Mouse (Mus musculus): ENCODE measurements at regions not wholly inside any gene's neighbourhood (a gene's known extent, or its start where the extent isn't known, plus 50 kb on each side); places are given as distances from the start of the nearest gene placed in this dataset.

GRCm38 (mm10) chr4:134990651-134991050 lies 60.0 kb downstream of the Syf2 start:
- POLR2A ChIA-PET = interaction anchor here in 2 of 4 experiments (1.0 to 2.0 kb wide), 4 partner anchors 9 to 67 kb away, joined by 3 to 7 read pairs (median 4); partner anchors contain the start of gene Rsrp1 (in 2 of the 2)
- CTCF ChIA-PET = interaction anchor here in 2 of 4 experiments (0.8 to 2.9 kb wide), 5 partner anchors 8 to 215 kb away, joined by 3 to 10 read pairs (median 3); no protein-coding TSS in a partner anchor

GRCm38 (mm10) chr4:134993526-134994122 lies 62.9 kb downstream of the Syf2 start:
- ChIA-PET CTCF (interaction anchor here in 2 of 4 experiments (0.6 to 2.8 kb wide), 5 partner anchors 9 to 309 kb away, joined by 3 to 16 read pairs (median 5); no protein-coding TSS in a partner anchor), POLR2A (interaction anchor here in 3 of 4 experiments (0.6 to 2.6 kb wide), 6 partner anchors 8 to 359 kb away, joined by 3 to 10 read pairs (median 6); partner anchors contain the start of genes Clic4 (in 1 of the 3) and Srrm1 (in 1 of the 3))

- ChIA-PET CTCF (interaction anchor here in 3 of 4 experiments (0.6 to 2.8 kb wide), 8 partner anchors 9 to 309 kb away, joined by 3 to 16 read pairs (median 4); no protein-coding TSS in a partner anchor), POLR2A (interaction anchor here in 3 of 4 experiments (0.6 to 2.6 kb wide), 7 partner anchors 9 to 359 kb away, joined by 3 to 10 read pairs (median 5); partner anchors contain the start of genes Clic4 (in 1 of the 3), Rsrp1 (in 1 of the 3) and Srrm1 (in 1 of the 3))
Observed at GRCm38 (mm10) chr4:134994205-134994604, 63.5 kb downstream of the Syf2 start.

- CTCF ChIA-PET = interaction anchor here (0.6 to 2.8 kb wide), 11 partner anchors 10 to 602 kb away, joined by 3 to 16 read pairs (median 5); no protein-coding TSS in a partner anchor
- POLR2A ChIA-PET = interaction anchor here in 2 of 4 experiments (0.7 to 2.6 kb wide), 8 partner anchors 9 to 278 kb away, joined by 3 to 10 read pairs (median 4); partner anchors contain the start of genes Clic4 (in 1 of the 2) and Rsrp1 (in 1 of the 2)
Observed at GRCm38 (mm10) chr4:134994648-134995047, 64.0 kb downstream of the Syf2 start.

- POLR2A ChIA-PET = interaction anchor here in 2 of 4 experiments (0.7 to 2.6 kb wide), 8 partner anchors 9 to 278 kb away, joined by 3 to 10 read pairs (median 4); partner anchors contain the start of genes Clic4 (in 1 of the 2) and Rsrp1 (in 1 of the 2)
- CTCF ChIA-PET = interaction anchor here (0.6 to 2.8 kb wide), 10 partner anchors 10 to 602 kb away, joined by 3 to 16 read pairs (median 6); no protein-coding TSS in a partner anchor
Observed at GRCm38 (mm10) chr4:134995052-134995451, 64.4 kb downstream of the Syf2 start.

- ChIA-PET CTCF (interaction anchor here in 1 of 4 experiments (0.6 kb wide), 1 partner anchor 124 kb away, joined by 3 read pairs; no protein-coding TSS in a partner anchor), POLR2A (interaction anchor here in 2 of 4 experiments (0.5 to 2.6 kb wide), 2 partner anchors 13 to 171 kb away, joined by 4 to 10 read pairs; no protein-coding TSS in a partner anchor)
Observed at GRCm38 (mm10) chr4:134996121-134996520, 65.4 kb downstream of the Syf2 start.

- POLR2A ChIA-PET = interaction anchor here (0.6 to 1.4 kb wide), 6 partner anchors 12 to 383 kb away, joined by 3 to 5 read pairs (median 3); no protein-coding TSS in a partner anchor
Observed at GRCm38 (mm10) chr4:134997461-134998434, 67.0 kb downstream of the Syf2 start.

GRCm38 (mm10) chr4:134998928-134999658 lies 68.4 kb downstream of the Syf2 start:
- CTCF ChIA-PET = interaction anchor here in 3 of 4 experiments (0.6 to 2.9 kb wide), 13 partner anchors 13 to 710 kb away, joined by 3 to 13 read pairs (median 4); no protein-coding TSS in a partner anchor
- POLR2A ChIA-PET = interaction anchor here in 3 of 4 experiments (0.6 to 1.5 kb wide), 7 partner anchors 9 to 899 kb away, joined by 3 to 7 read pairs (median 4); no protein-coding TSS in a partner anchor

More at GRCm38 (mm10) chr4:134997461-134998434, 67.0 kb downstream of the Syf2 start:
- CTCF ChIA-PET = interaction anchor here in 3 of 4 experiments (0.5 to 1.4 kb wide), 9 partner anchors 12 to 712 kb away, joined by 3 to 18 read pairs (median 5); no protein-coding TSS in a partner anchor

- ChIA-PET CTCF (interaction anchor here (0.5 to 3.7 kb wide), 13 partner anchors 9 to 96 kb away, joined by 3 to 18 read pairs (median 4); no protein-coding TSS in a partner anchor), POLR2A (interaction anchor here in 2 of 4 experiments (1.0 to 1.7 kb wide), 5 partner anchors 11 to 324 kb away, joined by 3 to 4 read pairs (median 3); no protein-coding TSS in a partner anchor)
Observed at GRCm38 (mm10) chr4:135002091-135002925, 71.6 kb downstream of the Syf2 start.

- ChIA-PET POLR2A (interaction anchor here in 1 of 4 experiments (1.4 to 1.5 kb wide), 2 partner anchors 12 to 26 kb away, joined by 3 read pairs; no protein-coding TSS in a partner anchor), CTCF (interaction anchor here (0.6 to 5.3 kb wide), 13 partner anchors 9 to 155 kb away, joined by 3 to 25 read pairs (median 3); no protein-coding TSS in a partner anchor)
Observed at GRCm38 (mm10) chr4:135011365-135011764, 80.7 kb downstream of the Syf2 start.

- POLR2A ChIA-PET = interaction anchor here in 2 of 4 experiments (1.3 to 2.0 kb wide), 2 partner anchors 11 to 13 kb away, joined by 3 to 4 read pairs; no protein-coding TSS in a partner anchor
- CTCF ChIA-PET = interaction anchor here (0.5 to 5.3 kb wide), 78 partner anchors 10 to 763 kb away, joined by 3 to 25 read pairs (median 5); partner anchors contain the start of gene Srrm1 (in 1 of the 4)
Observed at GRCm38 (mm10) chr4:135012945-135013344, 82.2 kb downstream of the Syf2 start.

GRCm38 (mm10) chr4:135013932-135014331 lies 83.2 kb downstream of the Syf2 start:
- POLR2A ChIA-PET = interaction anchor here in 2 of 4 experiments (0.9 to 2.0 kb wide), 6 partner anchors 12 to 218 kb away, joined by 3 to 4 read pairs (median 3); no protein-coding TSS in a partner anchor

GRCm38 (mm10) chr4:135018018-135018417 lies 87.3 kb downstream of the Syf2 start:
- CTCF ChIA-PET = interaction anchor here (0.6 to 4.2 kb wide), 13 partner anchors 9 to 140 kb away, joined by 3 to 19 read pairs (median 4); no protein-coding TSS in a partner anchor
- POLR2A ChIA-PET = interaction anchor here in 2 of 4 experiments (0.9 to 1.3 kb wide), 2 partner anchors 37 to 95 kb away, joined by 3 read pairs; partner anchors contain the start of gene Rsrp1 (in 1 of the 2)

More at GRCm38 (mm10) chr4:135013932-135014331, 83.2 kb downstream of the Syf2 start:
- CTCF ChIA-PET = interaction anchor here (0.6 to 5.3 kb wide), 87 partner anchors 9 to 863 kb away, joined by 3 to 25 read pairs (median 5); partner anchors contain the start of genes Runx3 (in 1 of the 4) and Srrm1 (in 1 of the 4)

- ChIA-PET CTCF (interaction anchor here (0.6 to 4.2 kb wide), 20 partner anchors 9 to 299 kb away, joined by 3 to 19 read pairs (median 4); no protein-coding TSS in a partner anchor), POLR2A (interaction anchor here in 2 of 4 experiments (0.9 to 1.6 kb wide), 3 partner anchors 36 to 131 kb away, joined by 3 to 4 read pairs (median 3); partner anchors contain the start of gene Rsrp1 (in 1 of the 2))
Observed at GRCm38 (mm10) chr4:135019120-135019519, 88.4 kb downstream of the Syf2 start.

All from embryonic stem cell, embryonic (primary cell).